Comparison of ENCODE assay signal across 10 mouse cellular contexts in genomic region chr5:69338916-69339622, GRCm38 (mm10). TPM values are rescaled to one million over a fixed set of nuclear protein-coding genes. Genes with fewer than 3 reads are reported as not detected.
DNase-seq lines count a peak whose midpoint lies in the region; ATAC-seq and TF ChIP-seq lines count a peak whose summit lies in the region.
"Had no signal": no experiment of that assay in that cellular context is flagged by ENCODE, and none has a peak within 500 bp of the region (broad histone marks: within the 10 kb centered on the region; RNA-seq: fewer than 3 reads in every experiment).

No protein-coding gene starts in this region.

- H3K36me3 ChIP-seq in heart, embryonic 11.5 days (ENCODE audit: control insufficient read depth, insufficient read depth, low read length), result no peaks in the 10 kb centered on the region
- no peaks in the 10 kb centered on the region for H3K36me3 ChIP-seq in limb, embryonic 14.5 days (ENCODE audit: control insufficient read depth, insufficient read depth, low read length)
- H3K36me3 ChIP-seq in neural tube, embryonic 12.5 days, result no peaks in the 10 kb centered on the region
- H3K36me3 ChIP-seq in intestine, embryonic 16.5 days (ENCODE audit: control insufficient read depth, insufficient read depth, low read length), result no peaks in the 10 kb centered on the region

- no peak overlapping the region for H3K27ac ChIP-seq in heart, embryonic 11.5 days (ENCODE audit: low read depth, low read length)
- H3K27ac ChIP-seq in limb, embryonic 14.5 days (replicated peaks; ENCODE audit: low read depth, low read length), result no peak overlapping the region
- H3K27ac ChIP-seq in neural tube, embryonic 12.5 days, result no peak overlapping the region
- H3K27ac ChIP-seq in intestine, embryonic 16.5 days (ENCODE audit: low read length), result no peak overlapping the region
- H3K27ac ChIP-seq: kidney, postnatal 0 days had no signal

- H3K4me3 ChIP-seq in heart, embryonic 11.5 days (ENCODE audit: low read depth, low read length), result no peak overlapping the region
- peak overlapping the region; percentile 57 for H3K4me3 ChIP-seq in limb, embryonic 14.5 days (replicated peaks; ENCODE audit: low read length)
- no peak overlapping the region for H3K4me3 ChIP-seq in neural tube, embryonic 12.5 days
- H3K4me3 ChIP-seq in intestine, embryonic 16.5 days (ENCODE audit: low read length), result no peak overlapping the region

- peak overlapping the region; percentile 8; the same call in 1 of the 2 replicates for H3K4me2 ChIP-seq in heart, embryonic 11.5 days
- peak overlapping the region; percentile 97 for H3K4me2 ChIP-seq in limb, embryonic 14.5 days (replicated peaks; ENCODE audit: low read depth, low read length, severe bottlenecking)
- H3K4me2 ChIP-seq in neural tube, embryonic 12.5 days (replicated peaks), result peak overlapping the region; percentile 81
- no peak overlapping the region for H3K4me2 ChIP-seq in intestine, embryonic 16.5 days (ENCODE audit: low read depth, low read length)

- TF ChIP-seq POLR2A in limb, embryonic 14.5 days (IDR thresholded peaks at IDR 0.05; ENCODE audit: borderline replicate concordance, extremely low read depth, insufficient read depth, insufficient read length), result no peak

- no peak overlapping the region for H3K9ac ChIP-seq in heart, embryonic 11.5 days (ENCODE audit: low read depth, low read length)
- H3K9ac ChIP-seq in limb, embryonic 14.5 days (ENCODE audit: low read depth, low read length, severe bottlenecking), result no peak overlapping the region
- no peak overlapping the region for H3K9ac ChIP-seq in neural tube, embryonic 12.5 days
- no peak overlapping the region for H3K9ac ChIP-seq in intestine, embryonic 16.5 days (ENCODE audit: low read depth, low read length)

- H3K9me3 ChIP-seq in heart, embryonic 11.5 days (replicated peaks; ENCODE audit: control insufficient read depth, low read length), result no peaks in the 10 kb centered on the region
- H3K9me3 ChIP-seq in limb, embryonic 14.5 days (ENCODE audit: control insufficient read depth, low read length), result no peaks in the 10 kb centered on the region
- H3K9me3 ChIP-seq in neural tube, embryonic 12.5 days, result no peaks in the 10 kb centered on the region
- no peaks in the 10 kb centered on the region for H3K9me3 ChIP-seq in intestine, embryonic 16.5 days (ENCODE audit: control insufficient read depth, low read length)

- peaks cover 16% of the 10 kb centered on the region for H3K27me3 ChIP-seq in heart, embryonic 11.5 days (ENCODE audit: control insufficient read depth, insufficient read depth, low read length)
- peaks cover 13% of the 10 kb centered on the region; the same call in 1 of the 2 replicates for H3K27me3 ChIP-seq in limb, embryonic 14.5 days (ENCODE audit: control insufficient read depth, insufficient read depth, low read length)
- 0 out of 2 replicates have a peak, but pooled peaks cover 20% of the 10 kb centered on the region for H3K27me3 ChIP-seq in neural tube, embryonic 12.5 days (replicated peaks)
- peaks cover 17% of the 10 kb centered on the region for H3K27me3 ChIP-seq in intestine, embryonic 16.5 days (replicated peaks; ENCODE audit: control insufficient read depth, insufficient read depth, low read length)

- WGBS in heart, embryonic 11.5 days (ENCODE audit: insufficient replicate concordance), result 48% methylated on average over 4 of the region's 4 CpGs
- 31% methylated on average over 4 of the region's 4 CpGs for WGBS in limb, embryonic 14.5 days
- 56% methylated on average over 4 of the region's 4 CpGs for WGBS in neural tube, embryonic 12.5 days
- 40% methylated on average over 4 of the region's 4 CpGs for WGBS in intestine, embryonic 16.5 days

- no peaks in the 10 kb centered on the region; the same call in 1 of the 2 replicates for H3K4me1 ChIP-seq in heart, embryonic 11.5 days (ENCODE audit: control insufficient read depth, insufficient read depth, low read length)
- H3K4me1 ChIP-seq in limb, embryonic 14.5 days (ENCODE audit: control insufficient read depth, insufficient read depth, low read length), result no peaks in the 10 kb centered on the region
- H3K4me1 ChIP-seq in neural tube, embryonic 12.5 days, result no peaks in the 10 kb centered on the region
- H3K4me1 ChIP-seq in intestine, embryonic 16.5 days (ENCODE audit: control insufficient read depth, insufficient read depth, low read length), result 0 out of 2 replicates have a peak, but pooled peaks cover 6% of the 10 kb centered on the region

- intact Hi-C loops in heart, postnatal 36 days (cut with DNase I), result no loop called here
- intact Hi-C loops in gastrocnemius, postnatal 14 days (cut with DNase I; ENCODE audit: low total_unique reads), result no loop called here

- no peak for ATAC-seq in heart, embryonic 11.5 days (replicated peaks; ENCODE audit: insufficient number of reproducible peaks, low FRiP score, low TSS enrichment)
- ATAC-seq in limb, embryonic 14.5 days (ENCODE audit: low FRiP score, low read depth), result no peak
- ATAC-seq in neural tube, embryonic 12.5 days (ENCODE audit: low FRiP score, low read depth), result no peak
- no peak for ATAC-seq in intestine, embryonic 16.5 days

- no peak for DNase-seq in heart, postnatal 36 days
- peak; percentile 50 to 55 for DNase-seq in cerebellum, postnatal 25 days
- DNase-seq in limb, embryonic 14.5 days (ENCODE audit: low spot score), result peak; percentile 17
- no peak for DNase-seq in gastrocnemius, postnatal 14 days
- DNase-seq in urinary bladder, postnatal 25 days (ENCODE audit: low spot score), result no peak

RNA-seq across cellular contexts. Expression of gene Kctd8, which starts 2.4 kb away (rescaled TPM):
- 0.80 and 0.82 TPM in 2 replicates for polyA plus RNA-seq in heart, embryonic 11.5 days (2014; fragmentation: Nextera tagmentation; extraction: Ambion mirVana)
- total RNA-seq in heart, postnatal 36 days (2021), result under 1 TPM; 0.30 to 0.33 TPM
- polyA plus RNA-seq in limb, embryonic 14.5 days (2012; rRNA removed), result 1.4 and 2.3 TPM in 2 replicates
- polyA plus RNA-seq in limb, embryonic 14.5 days (2014; fragmentation: Nextera tagmentation; extraction: Ambion mirVana), result 1.2 and 2.4 TPM in 2 replicates
- 8.1 and 9.6 TPM in 2 replicates for polyA plus RNA-seq in neural tube, embryonic 12.5 days (2016; fragmentation: Nextera tagmentation; extraction: Ambion mirVana)
- under 1 TPM; 0.16 to 0.23 TPM for total RNA-seq in gastrocnemius, postnatal 14 days (2021)
- polyA plus RNA-seq in intestine, embryonic 16.5 days (2015; fragmentation: Nextera tagmentation; extraction: Ambion mirVana), result 0.26 and 0.53 TPM in 2 replicates
- total RNA-seq: liver, adult 2 months had no signal
- polyA plus RNA-seq: liver, adult 2 months had no signal

Comparison
In these comparisons a context has a peak if more than half of its experiments do, and no peak if none do; other contexts are left out.
1. DNase-seq: peak in cerebellum, postnatal 25 days (2 of 2) and limb, embryonic 14.5 days (single experiment); none in heart, postnatal 36 days (0 of 2), gastrocnemius, postnatal 14 days (single experiment) and urinary bladder, postnatal 25 days (single experiment).